21 mouse cellular contexts compared by ENCODE assay signal in genomic region chr17:87737144-87737543, GRCm38 (mm10).
A peak's percentile ranks its signal among the peaks of the same experiment; 100 is the strongest.
DNase-seq lines count a peak whose midpoint lies in the region; ATAC-seq lines count a peak whose summit lies in the region.
"Had no signal": no experiment of that assay in that cellular context is flagged by ENCODE, and none has a peak within 500 bp of the region (broad histone marks: within the 10 kb centered on the region; RNA-seq: fewer than 3 reads in every experiment).

No protein-coding gene starts in this region.

- H3K27me3 ChIP-seq in forebrain, embryonic 14.5 days (replicated peaks; ENCODE audit: control insufficient read depth, insufficient read depth, low read length), result no peaks in the 10 kb centered on the region
- H3K27me3 ChIP-seq in forebrain, embryonic 10.5 days (ENCODE audit: poor library complexity, severe bottlenecking), result peaks cover 10% of the 10 kb centered on the region
- H3K27me3 ChIP-seq in midbrain, embryonic 13.5 days, result no peaks in the 10 kb centered on the region
- H3K27me3 ChIP-seq: hindbrain, embryonic 12.5 days; Patski had no signal

- no peak overlapping the region for H3K4me2 ChIP-seq in forebrain, embryonic 14.5 days (ENCODE audit: low read length)
- H3K4me2 ChIP-seq in midbrain, embryonic 13.5 days (replicated peaks), result no peak overlapping the region
- H3K4me2 ChIP-seq: heart, embryonic 13.5 days; hindbrain, embryonic 12.5 days had no signal

- WGBS in forebrain, embryonic 14.5 days, result 79% methylated on average over 3 of the region's 3 CpGs
- 92% methylated on average over 3 of the region's 3 CpGs for WGBS in forebrain, embryonic 10.5 days
- 92% methylated on average over 3 of the region's 3 CpGs for WGBS in midbrain, embryonic 13.5 days

- no peak overlapping the region for H3K4me3 ChIP-seq in forebrain, embryonic 14.5 days (ENCODE audit: low read depth, low read length)
- no peak overlapping the region for H3K4me3 ChIP-seq in forebrain, embryonic 10.5 days
- no peak overlapping the region for H3K4me3 ChIP-seq in midbrain, embryonic 13.5 days (replicated peaks)
- H3K4me3 ChIP-seq: embryonic facial prominence, embryonic 10.5 days; heart, embryonic 13.5 days; hindbrain, embryonic 12.5 days had no signal

- no peaks in the 10 kb centered on the region for H3K4me1 ChIP-seq in forebrain, embryonic 14.5 days (ENCODE audit: control insufficient read depth, insufficient read depth, low read length)
- H3K4me1 ChIP-seq in forebrain, embryonic 10.5 days, result peaks cover 10% of the 10 kb centered on the region
- no peaks in the 10 kb centered on the region for H3K4me1 ChIP-seq in midbrain, embryonic 13.5 days (replicated peaks)
- H3K4me1 ChIP-seq: heart, embryonic 13.5 days; hindbrain, embryonic 12.5 days had no signal

- H3K9ac ChIP-seq in forebrain, embryonic 14.5 days (ENCODE audit: low read length), result no peak overlapping the region
- no peak overlapping the region for H3K9ac ChIP-seq in midbrain, embryonic 13.5 days (replicated peaks)
- H3K9ac ChIP-seq: forebrain, postnatal 0 days; heart, embryonic 13.5 days; hindbrain, embryonic 12.5 days had no signal

- ATAC-seq in forebrain, embryonic 14.5 days, result no peak
- no peak for ATAC-seq in midbrain, embryonic 13.5 days
- ATAC-seq: forebrain, postnatal 0 days; hindbrain, postnatal 0 days; Patski had no signal

- H3K27ac ChIP-seq in forebrain, embryonic 14.5 days (ENCODE audit: low read depth, low read length), result no peak overlapping the region
- H3K27ac ChIP-seq in forebrain, embryonic 10.5 days, result no peak overlapping the region
- no peak overlapping the region for H3K27ac ChIP-seq in midbrain, embryonic 13.5 days
- H3K27ac ChIP-seq: embryonic facial prominence, embryonic 10.5 days; heart, embryonic 13.5 days; hindbrain, embryonic 12.5 days; hindbrain, postnatal 0 days had no signal

- no peaks in the 10 kb centered on the region for H3K36me3 ChIP-seq in forebrain, embryonic 14.5 days (ENCODE audit: control insufficient read depth, insufficient read depth, low read length)
- H3K36me3 ChIP-seq in forebrain, embryonic 10.5 days (replicated peaks), result no peaks in the 10 kb centered on the region
- no peaks in the 10 kb centered on the region for H3K36me3 ChIP-seq in midbrain, embryonic 13.5 days
- H3K36me3 ChIP-seq: embryonic facial prominence, embryonic 10.5 days; heart, embryonic 13.5 days; hindbrain, embryonic 12.5 days had no signal

- DNase-seq in forebrain, embryonic 14.5 days (ENCODE audit: low spot score), result peak; percentile 8
- no peak for DNase-seq in forebrain, embryonic 10.5 days (ENCODE audit: extremely low spot score, low spot score)
- DNase-seq in retina, postnatal 1 day, result peak; percentile 23
- no peak for DNase-seq in retina, embryonic 14.5 days (ENCODE audit: low spot score)
- peak; percentile 65 for DNase-seq in R1 (ENCODE audit: low read depth, low spot score)
- DNase-seq in layer of hippocampus, adult 9-10 months (ENCODE audit: low spot score), result no peak
- DNase-seq: adrenal gland, adult 8-10 months; adrenal gland, postnatal 36 days; cerebellum, adult 11 months; cerebellum, adult 9-10 months; cerebellum, postnatal 25 days; forebrain, postnatal 0 days; gastrocnemius, postnatal 14 days; heart, postnatal 36 days; kidney, adult 11 months had no signal

- H3K9me3 ChIP-seq in forebrain, embryonic 14.5 days (replicated peaks; ENCODE audit: control insufficient read depth, low read length), result no peaks in the 10 kb centered on the region
- no peaks in the 10 kb centered on the region for H3K9me3 ChIP-seq in forebrain, embryonic 10.5 days
- no peaks in the 10 kb centered on the region for H3K9me3 ChIP-seq in midbrain, embryonic 13.5 days
- H3K9me3 ChIP-seq: embryonic facial prominence, embryonic 10.5 days; heart, embryonic 13.5 days; hindbrain, embryonic 12.5 days had no signal

Comparison
In these comparisons a context has a peak if more than half of its experiments do, and no peak if none do; other contexts are left out.
1. DNase-seq: peak in forebrain, embryonic 14.5 days (single experiment), retina, postnatal 1 day (single experiment) and R1 (single experiment); none in forebrain, embryonic 10.5 days (single experiment), retina, embryonic 14.5 days (single experiment) and layer of hippocampus, adult 9-10 months (single experiment).